Mouse (Mus musculus) lung, embryonic 16.5 days (tissue): ENCODE results near the gene Armh3. TPM values are rescaled to one million over a fixed set of nuclear protein-coding genes. Genes with fewer than 3 reads are reported as not detected.
A peak's percentile ranks its signal among the peaks of the same experiment; 100 is the strongest.

Experiments
- ATAC-seq: fragments of 200-750 bp; cut with Nextera tagmentation; 2 replicates; pipeline ENCODE4 v1.8.0; 2017; ENCODE audit warnings: low read depth, mild to moderate bottlenecking, moderate library complexity
- H3K27ac ChIP-seq: fragments of 300-500 bp; sonication (generic); 2 replicates; pipeline ENCODE4 v1.5.1; 2014; ENCODE audit warnings: mild to moderate bottlenecking, control low read depth, low read length
- H3K27me3 ChIP-seq: fragments of 300-500 bp; sonication (generic); 2 replicates; pipeline ENCODE4 v1.6.1; 2014; ENCODE audit warnings: low read depth, low read length, mixed read lengths; ENCODE audit not compliant: control insufficient read depth, insufficient read depth
- H3K36me3 ChIP-seq: fragments of 300-500 bp; sonication (generic); 2 replicates; pipeline ENCODE4 v1.6.1; 2014; ENCODE audit warnings: low read length; ENCODE audit not compliant: control insufficient read depth, insufficient read depth
- H3K4me1 ChIP-seq: fragments of 300-500 bp; sonication (generic); replicated peaks from 2 replicates; pipeline ENCODE4 v1.6.1; 2014; ENCODE audit warnings: low read length, mixed read lengths; ENCODE audit not compliant: control insufficient read depth, insufficient read depth
- H3K4me2 ChIP-seq: fragments of 300-500 bp; sonication (generic); 2 replicates; pipeline ENCODE4 v1.6.1; 2014; ENCODE audit warnings: low read depth, low read length, control low read depth
- H3K4me3 ChIP-seq: fragments of 300-500 bp; sonication (generic); 2 replicates; pipeline ENCODE4 v1.5.1; 2014; ENCODE audit warnings: mild to moderate bottlenecking, low read length, control low read depth
- H3K9ac ChIP-seq: fragments of 300-500 bp; sonication (generic); 2 replicates; pipeline ENCODE4 v1.6.1; 2014; ENCODE audit warnings: low read length, control low read depth
- H3K9me3 ChIP-seq: fragments of 300-500 bp; sonication (generic); 2 replicates; pipeline ENCODE4 v1.6.1; 2016; ENCODE audit warnings: low read length; ENCODE audit not compliant: control insufficient read depth
- WGBS: fragments of 180-500 bp; shearing (Covaris S2); extraction: QIAGEN DNeasy Blood & Tissue Kit; methylation state at CpG from one replicate; pipeline ENCODE4 v1.1.7; 2014; 5-methylcytosine and 5-hydroxymethylcytosine counted together
- polyA plus RNA-seq: library from polyadenylated mRNA; unstranded; fragments of >200 nt; fragmentation: Nextera tagmentation; extraction: Ambion mirVana; gene quantifications from 2 replicates; pipeline ENCODE4 v1.2.1, GENCODE M21; 2015

Gene Armh3
- polyA plus RNA-seq, 1 experiment from 2014 or later: 18.0 TPM

GRCm38 (mm10) chr19:45827125-45827524, 171.2 kb downstream of the Armh3 start:
- Histone ChIP-seq H3K9me3 (0 out of 2 replicates have a peak, but pooled peaks cover 3% of the 10 kb centered on the region), H3K9ac (no peak overlapping the region), H3K27ac (no peak overlapping the region), H3K4me2 (no peak overlapping the region), H3K4me1 (no peaks in the 10 kb centered on the region), H3K4me3 (no peak overlapping the region), H3K27me3 (no peaks in the 10 kb centered on the region), H3K36me3 (peaks cover 4% of the 10 kb centered on the region)
- ATAC-seq: no peak
- WGBS: 45% methylated on average over 5 of the region's 5 CpGs

GRCm38 (mm10) chr19:45826146-45826545, 172.1 kb downstream of the Armh3 start:
- H3K4me2 ChIP-seq: no peak overlapping the region
- H3K9me3 ChIP-seq: 0 out of 2 replicates have a peak, but pooled peaks cover 3% of the 10 kb centered on the region
- no peak for ATAC-seq
- no peaks in the 10 kb centered on the region for H3K4me1 ChIP-seq
- whole genome bisulfite sequencing: 66% methylated on average over 3 of the region's 3 CpGs
- no peak overlapping the region for H3K9ac ChIP-seq
- no peak overlapping the region for H3K27ac ChIP-seq
- no peaks in the 10 kb centered on the region for H3K27me3 ChIP-seq
- no peak overlapping the region for H3K4me3 ChIP-seq
- peaks cover 4% of the 10 kb centered on the region for H3K36me3 ChIP-seq

GRCm38 (mm10) chr19:45821832-45822231, 176.5 kb downstream of the Armh3 start:
- no peak overlapping the region for H3K9ac ChIP-seq
- H3K4me3 ChIP-seq: no peak overlapping the region
- H3K27ac ChIP-seq: no peak overlapping the region
- no peaks in the 10 kb centered on the region for H3K36me3 ChIP-seq
- H3K9me3 ChIP-seq: no peaks in the 10 kb centered on the region
- peaks cover 22% of the 10 kb centered on the region for H3K4me1 ChIP-seq
- WGBS: 54% methylated on average over 5 of the region's 5 CpGs
- no peaks in the 10 kb centered on the region for H3K27me3 ChIP-seq
- ATAC-seq: no peak
- H3K4me2 ChIP-seq: no peak overlapping the region

GRCm38 (mm10) chr19:45817816-45818490, 180.3 kb downstream of the Armh3 start:
- H3K4me1 ChIP-seq: peaks cover 39% of the 10 kb centered on the region
- H3K4me2 ChIP-seq: no peak overlapping the region
- H3K9ac ChIP-seq: no peak overlapping the region
- WGBS: 41% methylated on average over 11 of the region's 11 CpGs
- H3K27me3 ChIP-seq: no peaks in the 10 kb centered on the region
- H3K9me3 ChIP-seq: no peaks in the 10 kb centered on the region
- peak; percentile 35 for ATAC-seq
- H3K27ac ChIP-seq: peak overlapping the region; percentile 48
- H3K36me3 ChIP-seq: no peaks in the 10 kb centered on the region
- no peak overlapping the region for H3K4me3 ChIP-seq

- peak; percentile 5; the same call in 1 of the 2 replicates for ATAC-seq
- H3K4me3 ChIP-seq: no peak overlapping the region; the same call in 1 of the 2 replicates
Observed at GRCm38 (mm10) chr19:45816727-45817126, 181.6 kb downstream of the Armh3 start.

GRCm38 (mm10) chr19:45815831-45816405, 182.4 kb downstream of the Armh3 start, which contains the start of gene Kcnip2:
TSS of gene Kcnip2 (minus strand) at chr19:45816061.
- Histone ChIP-seq H3K36me3 (no peaks in the 10 kb centered on the region), H3K27ac (peak within 1 kb of the TSS; percentile 77), H3K4me1 (peaks cover 48% of the 10 kb centered on the region), H3K9me3 (no peaks in the 10 kb centered on the region), H3K4me2 (peak within 1 kb of the TSS; percentile 73), H3K9ac (peak within 1 kb of the TSS; percentile 59), H3K27me3 (no peaks in the 10 kb centered on the region), H3K4me3 (peak within 1 kb of the TSS; percentile 44)
- ATAC-seq: peak; percentile 65
- WGBS: under 1% methylated on average over 28 of the region's 29 CpGs

More at GRCm38 (mm10) chr19:45816727-45817126, 181.6 kb downstream of the Armh3 start:
- Histone ChIP-seq H3K36me3 (no peaks in the 10 kb centered on the region), H3K9me3 (no peaks in the 10 kb centered on the region), H3K27me3 (no peaks in the 10 kb centered on the region), H3K9ac (no peak overlapping the region), H3K4me2 (peak overlapping the region; percentile 73), H3K4me1 (peaks cover 48% of the 10 kb centered on the region), H3K27ac (peak overlapping the region; percentile 77)
- 23% methylated on average over 8 of the region's 8 CpGs for WGBS

GRCm38 (mm10) chr19:45815170-45815569, 183.1 kb downstream of the Armh3 start:
- 0 out of 2 replicates have a peak, but pooled peaks have one; percentile 5 for ATAC-seq
- H3K9ac ChIP-seq: peak overlapping the region; percentile 59
- WGBS: 45% methylated on average over 10 of the region's 10 CpGs

GRCm38 (mm10) chr19:45813801-45814200, 184.5 kb downstream of the Armh3 start:
- no peak overlapping the region for H3K4me3 ChIP-seq
- 13% methylated on average over 12 of the region's 12 CpGs for WGBS
- H3K4me1 ChIP-seq: peaks cover 46% of the 10 kb centered on the region
- no peaks in the 10 kb centered on the region for H3K36me3 ChIP-seq
- peak; percentile 36; the same call in 1 of the 2 replicates for ATAC-seq
- H3K9ac ChIP-seq: no peak overlapping the region
- H3K4me2 ChIP-seq: no peak overlapping the region
- no peaks in the 10 kb centered on the region for H3K9me3 ChIP-seq
- no peaks in the 10 kb centered on the region for H3K27me3 ChIP-seq
- no peak overlapping the region for H3K27ac ChIP-seq

More at GRCm38 (mm10) chr19:45815170-45815569, 183.1 kb downstream of the Armh3 start:
- no peak overlapping the region for H3K27ac ChIP-seq
- H3K4me2 ChIP-seq: peak overlapping the region; percentile 73
- H3K4me1 ChIP-seq: peaks cover 48% of the 10 kb centered on the region
- peak overlapping the region; percentile 44 for H3K4me3 ChIP-seq
- no peaks in the 10 kb centered on the region for H3K9me3 ChIP-seq
- no peaks in the 10 kb centered on the region for H3K27me3 ChIP-seq
- no peaks in the 10 kb centered on the region for H3K36me3 ChIP-seq

GRCm38 (mm10) chr19:45813263-45813662, 185.0 kb downstream of the Armh3 start:
- Histone ChIP-seq H3K27ac (no peak overlapping the region), H3K9me3 (no peaks in the 10 kb centered on the region), H3K4me3 (no peak overlapping the region), H3K36me3 (no peaks in the 10 kb centered on the region), H3K4me2 (no peak overlapping the region), H3K9ac (no peak overlapping the region), H3K4me1 (peaks cover 41% of the 10 kb centered on the region), H3K27me3 (no peaks in the 10 kb centered on the region)
- 0 out of 2 replicates have a peak, but pooled peaks have one; percentile 21 for ATAC-seq
- 12% methylated on average over 11 of the region's 11 CpGs for WGBS
